Mouse (Mus musculus) heart, adult 2 months (tissue): ENCODE measurements around the gene Jade2.
A peak's percentile ranks its signal among the peaks of the same experiment; 100 is the strongest.

Experiments used
- CTCF ChIP-seq: fragments of 200-600 bp; IDR thresholded peaks from 2 replicates; pipeline ENCODE4 v1.8.1; 2022; ENCODE audit warnings: antibody characterized with exemption, mild to moderate bottlenecking, moderate library complexity
- POLR2A ChIP-seq: fragments of 200-500 bp; IDR thresholded peaks from 2 replicates; pipeline ENCODE4 v1.6.1; 2011; ENCODE audit warnings: mild to moderate bottlenecking, low read depth, low read length, control low read depth; ENCODE audit not compliant: insufficient read depth

DNA sequence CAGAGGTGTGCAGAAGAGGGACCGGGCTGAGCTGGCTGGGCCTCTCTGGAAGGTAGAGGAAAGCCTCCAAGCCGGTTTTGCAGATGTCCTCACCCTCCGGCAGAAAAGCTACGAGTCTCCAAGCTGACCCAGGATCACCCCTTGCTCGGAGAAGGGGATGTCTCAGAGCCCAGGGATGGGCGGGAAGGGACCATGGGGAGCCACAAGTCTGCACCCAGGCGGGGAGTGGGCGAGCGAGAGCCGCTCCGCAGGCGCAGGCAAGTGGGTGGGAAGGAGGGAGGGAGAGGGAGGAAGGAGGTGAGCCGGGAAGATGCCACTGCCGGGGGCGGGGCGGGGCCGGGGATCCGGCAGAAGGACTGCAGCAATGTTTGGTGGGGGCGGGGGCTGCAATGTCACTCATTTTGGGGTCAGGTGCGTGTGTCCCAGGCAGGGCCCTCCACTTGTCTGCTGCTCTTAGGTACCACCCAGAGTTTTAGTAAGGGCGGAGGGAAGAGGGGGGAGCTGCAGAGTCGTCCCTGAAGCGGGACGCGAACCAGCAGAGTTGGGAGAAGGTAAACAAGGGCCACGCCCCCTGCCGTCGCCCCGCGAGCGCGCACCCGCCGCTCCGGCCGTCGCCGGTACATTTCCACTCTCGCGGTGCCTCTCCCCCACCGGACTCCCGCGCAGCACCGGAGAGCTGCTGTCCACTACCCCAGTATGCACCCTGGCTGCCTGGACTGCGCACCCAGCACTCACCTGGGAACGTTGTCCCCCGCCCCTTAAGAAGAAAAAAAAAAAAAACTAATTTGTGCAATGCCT lies 1.4 kb downstream of the Jade2 start:
- TF ChIP-seq POLR2A = peak; percentile 34
- peak; percentile 61 for TF ChIP-seq CTCF
